Mouse (Mus musculus) layer of hippocampus, adult 11-12 months (tissue): ENCODE results near the gene Rab11fip5.

Experiments
- DNase-seq: peaks from one replicate; pipeline ENCODE4 v3.0.0; 2022; ENCODE audit warnings: low spot score

The Rab11fip5 gene

DNA sequence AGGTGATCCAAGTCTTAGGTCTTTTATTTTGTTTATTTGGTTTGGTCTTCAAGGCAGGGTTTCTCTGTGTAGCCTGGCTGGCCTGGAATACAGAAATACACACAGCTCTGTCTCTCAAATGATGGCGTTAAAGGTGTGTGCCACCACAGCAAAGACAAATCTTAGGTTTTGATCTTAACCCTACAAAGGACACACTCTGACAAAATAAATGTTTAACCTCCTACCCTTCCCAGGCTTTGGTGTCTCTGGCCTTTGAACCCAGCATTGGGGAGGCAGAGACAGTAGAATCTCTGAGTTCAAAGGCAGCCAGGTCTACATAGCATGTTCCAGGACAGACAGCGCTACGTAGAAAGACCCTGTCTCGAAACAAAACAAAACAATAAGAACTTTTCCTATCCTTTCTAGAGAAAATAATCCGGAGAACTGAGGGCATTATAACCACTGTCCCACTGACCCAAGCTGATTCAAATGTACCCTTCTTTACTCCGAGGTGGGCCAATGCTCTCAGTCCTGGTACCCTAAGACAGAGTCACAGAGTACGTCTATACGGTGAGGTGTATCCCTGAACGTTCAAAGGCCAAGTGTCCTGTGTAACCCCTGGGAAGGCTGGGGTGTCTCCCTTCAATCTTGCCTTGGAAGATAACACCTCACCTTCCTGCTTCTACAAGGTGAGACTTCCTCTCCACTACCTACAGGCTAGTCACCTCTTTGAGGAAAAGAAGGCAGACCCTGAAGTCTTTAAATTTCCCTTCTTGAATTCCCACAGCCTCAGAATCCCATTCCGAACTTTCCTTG is 1.2 kb downstream of the Rab11fip5 start:
- no peak for DNase-seq

DNA sequence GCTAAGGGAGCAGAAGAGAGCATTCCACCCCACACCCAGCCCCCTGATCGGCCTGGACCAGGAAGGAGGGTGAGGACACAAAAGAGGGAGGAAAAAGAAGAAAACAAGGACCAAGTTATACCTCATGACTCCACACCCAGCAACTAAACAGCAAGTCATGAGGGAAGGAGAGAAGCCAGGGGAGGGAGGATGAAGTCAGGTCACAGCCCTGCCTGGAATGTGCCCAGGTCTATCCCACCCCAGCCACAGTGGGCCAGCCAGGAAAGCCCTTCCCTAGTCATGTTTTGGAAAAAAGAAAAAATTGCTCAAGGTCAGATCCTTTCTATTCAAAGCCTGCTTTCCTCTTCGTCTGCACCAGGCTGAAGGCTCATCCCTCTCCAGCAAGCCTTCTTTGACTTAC is 1.9 kb downstream of the Rab11fip5 start:
- DNase-seq: no peak

DNA sequence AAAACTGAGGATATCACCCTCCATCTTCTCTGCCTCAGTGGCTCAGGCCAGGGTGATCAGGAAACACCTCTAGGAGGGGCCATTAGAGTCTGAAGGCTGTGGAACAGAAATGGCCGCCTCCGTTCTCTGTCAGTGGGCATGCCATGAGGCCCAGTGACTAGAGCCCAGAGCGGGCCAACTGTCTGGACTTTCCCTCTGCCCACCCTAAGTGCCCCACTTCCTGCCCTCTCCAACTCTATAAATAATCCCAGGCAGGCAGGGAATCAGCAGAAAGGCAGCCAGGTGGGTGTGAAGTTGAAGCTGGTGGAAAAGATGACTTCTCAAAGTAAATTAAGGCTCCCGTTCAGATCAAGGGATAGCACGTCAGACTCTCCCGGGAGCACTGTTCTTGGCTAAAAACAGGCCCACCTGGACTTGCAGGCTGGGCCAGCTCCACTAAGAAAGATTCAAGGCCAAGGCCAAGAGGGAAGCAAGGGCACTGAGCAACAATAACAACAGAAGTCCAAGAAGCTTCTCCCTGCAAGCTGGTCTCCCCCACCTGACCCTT is 2.5 kb downstream of the Rab11fip5 start:
- DNase-seq: no peak

DNA sequence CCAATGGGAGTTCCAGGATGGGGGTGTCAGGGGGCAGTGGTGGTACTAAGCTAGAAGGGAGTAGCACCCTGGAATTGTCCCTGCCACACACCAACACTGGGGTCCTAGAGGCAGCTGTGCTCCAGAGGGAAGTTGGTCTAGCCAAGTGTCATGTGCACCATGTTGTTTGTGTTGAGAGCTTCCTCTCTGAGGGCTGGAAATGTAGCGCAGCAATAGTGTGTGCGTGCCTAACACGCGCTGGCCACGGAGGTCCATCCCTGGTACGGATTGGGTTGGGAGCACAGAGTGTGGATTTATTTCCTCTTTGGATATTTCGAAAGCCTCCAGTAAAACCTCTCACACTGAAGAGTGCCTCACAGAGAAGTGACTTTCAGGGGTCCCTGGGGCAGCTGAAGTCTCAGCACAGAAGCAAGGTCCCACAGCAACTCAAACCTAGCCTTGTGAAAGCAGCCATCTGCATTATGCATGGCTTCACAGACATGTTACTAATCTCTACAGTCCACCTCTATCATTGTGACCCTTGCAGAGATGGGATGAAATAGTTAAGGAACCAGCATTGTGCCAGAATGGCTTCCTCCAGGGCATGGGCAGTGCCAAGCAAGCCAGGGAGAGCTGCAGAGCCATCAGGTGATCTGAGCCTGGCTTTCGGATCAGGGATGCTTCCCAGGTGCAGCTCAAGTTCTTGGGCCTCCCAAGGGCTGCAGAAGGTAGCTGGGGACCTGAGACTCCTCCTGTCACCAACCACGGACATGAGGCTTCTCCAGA is 3.6 kb downstream of the Rab11fip5 start:
- DNase-seq: peak; percentile 47

DNA sequence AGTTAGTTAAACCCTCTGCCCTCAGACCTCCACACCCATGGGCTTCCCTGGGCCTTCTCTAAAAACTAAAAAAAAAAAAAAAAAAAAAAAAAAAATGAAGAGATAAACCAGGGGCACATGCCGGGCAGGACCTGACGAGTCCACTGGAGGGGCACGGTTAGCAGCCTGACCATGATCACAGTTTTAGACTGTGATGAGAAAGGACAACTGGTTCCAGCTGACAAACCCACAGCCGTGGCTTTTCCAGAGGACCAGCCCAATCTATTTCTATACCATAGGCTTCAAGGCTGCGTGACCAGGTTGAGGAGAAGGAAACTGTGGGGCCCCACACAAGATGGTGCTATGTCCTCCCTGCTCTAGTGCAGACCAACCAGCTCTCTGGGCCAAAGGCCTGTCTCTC is 4.4 kb downstream of the Rab11fip5 start:
- no peak for DNase-seq

DNA sequence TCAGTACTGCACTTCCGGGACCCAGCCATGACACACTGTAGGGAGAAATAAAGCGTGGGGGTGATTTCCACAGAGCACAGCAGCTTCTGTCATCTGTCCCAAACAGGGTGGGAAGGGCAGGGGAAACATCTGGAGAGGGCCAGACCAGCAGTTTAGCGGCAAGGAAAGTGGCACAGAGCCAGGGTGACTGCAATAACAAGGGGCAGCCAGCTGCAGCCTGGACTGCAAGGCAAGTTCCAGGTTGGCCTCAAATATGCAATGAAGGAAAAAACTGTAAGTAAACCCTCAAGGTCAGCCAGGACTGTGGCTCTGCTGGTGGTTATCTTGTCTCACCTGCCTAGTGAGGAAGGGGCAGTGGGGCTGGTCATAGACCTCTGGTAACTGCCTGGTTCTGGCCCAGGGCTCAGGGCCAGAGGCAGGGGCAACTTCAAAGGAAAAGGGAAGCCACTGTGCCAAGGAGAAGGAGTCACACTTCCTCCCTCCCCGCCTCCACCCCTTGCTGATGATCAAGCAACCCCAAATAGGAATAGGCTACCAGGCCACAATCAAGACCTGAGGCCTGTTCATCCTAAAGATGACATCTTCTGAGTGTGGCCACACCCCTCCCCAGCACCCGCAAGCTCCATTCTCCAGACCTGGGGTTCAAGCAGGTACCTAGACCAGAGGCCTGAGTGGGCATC is 5.1 kb downstream of the Rab11fip5 start:
- DNase-seq: peak; percentile 63

DNA sequence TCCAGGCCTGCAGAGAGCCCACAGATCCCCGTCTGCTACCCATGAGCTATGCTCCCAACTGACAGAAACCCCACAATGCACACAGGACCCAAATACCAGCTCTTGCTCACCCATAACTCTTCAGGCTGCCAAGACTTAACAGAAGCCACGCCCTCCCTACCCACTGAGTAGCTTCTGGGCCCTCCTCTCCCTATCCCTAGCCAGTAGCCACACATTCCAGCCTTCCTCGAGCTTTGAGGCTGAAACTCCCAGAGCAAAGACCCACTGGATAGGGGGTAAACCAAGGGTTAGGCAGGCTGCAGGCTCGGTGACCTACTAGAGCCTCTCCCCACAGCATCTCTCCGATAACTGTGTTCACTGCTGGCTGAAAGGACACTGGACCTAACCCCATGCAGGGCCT is 5.7 kb downstream of the Rab11fip5 start:
- DNase-seq: no peak

DNA sequence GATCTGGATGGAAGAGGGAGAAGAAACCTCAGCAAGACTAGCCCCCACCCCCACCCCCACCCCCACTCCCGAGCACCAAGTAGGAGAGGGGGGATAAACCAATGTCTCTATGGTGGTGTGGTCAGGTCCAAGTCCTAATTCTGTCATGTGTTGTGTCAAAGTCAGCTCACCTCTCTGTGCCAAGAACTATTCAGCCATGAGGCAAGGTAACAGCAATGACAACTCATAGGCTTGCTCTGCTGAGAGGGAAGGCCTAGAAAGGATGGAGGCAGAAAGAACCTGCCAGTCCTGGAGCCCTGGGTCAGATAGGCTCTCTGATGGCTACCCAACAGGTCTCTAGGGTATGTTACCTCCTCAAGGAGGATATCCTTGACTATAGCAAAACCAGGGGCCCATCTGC is 6.3 kb downstream of the Rab11fip5 start:
- no peak for DNase-seq

DNA sequence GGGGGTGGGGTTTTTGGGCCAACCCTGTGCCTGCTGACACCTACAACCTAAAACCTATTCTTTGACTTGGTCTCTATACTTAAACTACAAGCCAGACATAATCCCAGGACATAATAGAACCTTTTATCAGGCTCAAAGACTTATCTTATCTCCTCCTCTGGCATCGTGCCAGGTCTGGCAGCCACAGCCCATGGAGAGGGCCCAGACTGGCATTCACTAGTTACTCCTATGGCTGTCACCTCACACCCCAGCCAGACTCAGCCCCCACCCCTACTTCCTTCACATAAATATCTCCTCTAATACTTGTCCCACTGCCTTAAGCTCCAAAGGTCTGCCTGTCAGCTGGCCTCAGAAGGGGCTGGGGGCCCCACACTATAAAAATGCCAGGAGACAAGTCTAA is 8.0 kb downstream of the Rab11fip5 start:
- no peak for DNase-seq

DNA sequence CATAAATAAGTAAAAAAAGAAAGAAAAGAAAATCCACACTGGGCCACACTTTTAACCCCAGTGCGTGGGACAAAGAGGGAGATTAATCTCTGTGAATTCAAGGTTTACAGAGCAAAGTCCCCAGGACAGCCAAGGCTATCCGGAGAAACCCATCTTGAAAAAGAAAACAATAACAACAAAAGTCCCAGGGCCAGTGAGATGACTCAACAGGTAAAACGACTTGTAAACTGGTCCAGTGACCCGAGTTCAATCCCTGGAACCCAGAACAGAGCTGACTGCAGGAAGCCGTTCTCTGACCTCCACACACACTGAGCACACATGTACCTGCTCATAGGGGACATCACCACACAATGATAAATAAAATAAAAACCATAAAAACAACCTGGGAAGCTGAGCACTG is 10.0 kb downstream of the Rab11fip5 start:
- no peak for DNase-seq

DNA sequence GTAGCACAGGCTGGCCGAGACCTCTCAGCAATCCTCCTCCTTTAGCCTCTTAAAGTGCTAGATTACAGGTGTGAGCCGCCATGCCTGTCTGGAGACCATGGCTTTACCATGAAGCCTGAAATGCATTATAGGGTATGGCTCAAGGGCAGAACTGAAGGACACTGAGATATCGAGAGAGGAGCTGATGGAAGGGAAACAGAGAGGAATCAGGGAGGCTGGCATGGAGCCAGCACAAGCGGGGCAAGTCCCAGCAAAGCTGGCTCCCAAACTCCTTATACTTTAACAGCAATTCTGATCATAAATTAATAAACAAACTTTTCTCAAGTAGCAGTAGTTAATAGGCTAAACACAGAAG is 10.6 kb downstream of the Rab11fip5 start:
- no peak for DNase-seq

DNA sequence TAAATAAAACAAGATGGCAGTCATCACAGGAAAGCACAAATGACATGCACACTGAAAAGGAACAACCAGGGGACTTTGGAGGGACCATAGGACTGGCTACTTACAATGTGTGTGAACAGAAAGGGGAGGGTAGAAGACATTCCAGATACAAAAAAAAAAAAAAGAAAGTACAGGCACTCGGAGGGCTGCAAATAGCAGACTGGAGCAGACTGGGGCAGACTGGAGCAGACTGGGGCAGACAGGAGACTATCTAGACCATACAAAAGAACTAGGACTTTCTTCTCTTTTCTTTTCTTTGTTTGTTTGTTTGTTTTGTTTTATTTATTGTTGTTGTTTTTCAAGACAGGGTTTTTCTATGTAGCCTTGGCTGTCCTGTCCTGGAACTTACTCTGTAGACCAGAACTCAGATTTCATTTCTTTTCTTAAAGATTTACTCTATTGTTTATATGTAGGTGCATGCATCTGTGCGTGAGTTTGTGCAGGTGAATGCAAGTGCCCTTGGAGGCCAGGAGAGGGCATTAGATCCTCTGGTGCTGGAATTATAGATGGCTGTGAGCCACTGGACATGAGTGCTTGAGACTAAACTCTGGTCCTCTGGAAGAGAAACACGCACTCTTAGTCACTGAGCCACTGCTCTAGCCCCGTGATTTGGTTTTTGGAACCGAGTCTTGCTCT is 11.1 kb downstream of the Rab11fip5 start:
- no peak for DNase-seq

DNA sequence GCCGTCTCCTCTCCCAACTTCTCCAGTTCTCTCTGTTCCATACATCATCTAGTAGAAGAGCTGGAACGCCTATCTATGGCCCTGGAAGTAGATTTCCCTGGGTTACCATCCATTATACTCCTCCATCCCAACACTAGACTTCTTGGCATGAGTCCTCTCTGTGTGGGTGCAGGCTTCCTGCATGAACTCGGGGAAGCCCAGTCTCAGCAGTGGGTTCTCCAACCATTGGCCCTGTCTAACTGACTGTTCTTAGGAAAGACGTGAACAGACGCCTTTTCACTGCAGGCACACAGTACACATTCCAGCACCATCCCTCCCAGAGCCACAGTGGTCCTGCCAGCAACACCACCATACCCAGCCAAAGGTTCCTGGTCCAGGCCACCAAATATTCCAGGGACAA is 11.8 kb downstream of the Rab11fip5 start:
- no peak for DNase-seq

DNA sequence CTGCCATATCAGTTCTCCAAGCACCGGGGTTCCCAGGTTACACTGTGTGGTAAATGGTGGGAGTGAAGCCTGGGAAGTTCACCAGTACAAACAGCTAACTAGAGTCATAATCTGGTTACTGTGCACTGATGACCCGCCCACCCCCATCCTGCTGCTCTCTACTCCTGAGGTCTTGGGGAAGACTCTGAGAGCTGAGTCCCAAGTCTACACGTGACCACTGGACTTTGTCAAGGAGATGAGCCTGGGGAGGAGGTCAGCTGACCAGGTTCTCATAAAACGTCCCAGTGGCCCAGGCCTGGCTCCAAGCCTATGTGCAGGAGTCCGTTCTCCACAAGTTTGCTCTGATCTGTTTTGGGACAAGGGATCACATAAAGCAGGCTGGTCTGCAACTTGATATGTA is 14.1 kb downstream of the Rab11fip5 start:
- no peak for DNase-seq

DNA sequence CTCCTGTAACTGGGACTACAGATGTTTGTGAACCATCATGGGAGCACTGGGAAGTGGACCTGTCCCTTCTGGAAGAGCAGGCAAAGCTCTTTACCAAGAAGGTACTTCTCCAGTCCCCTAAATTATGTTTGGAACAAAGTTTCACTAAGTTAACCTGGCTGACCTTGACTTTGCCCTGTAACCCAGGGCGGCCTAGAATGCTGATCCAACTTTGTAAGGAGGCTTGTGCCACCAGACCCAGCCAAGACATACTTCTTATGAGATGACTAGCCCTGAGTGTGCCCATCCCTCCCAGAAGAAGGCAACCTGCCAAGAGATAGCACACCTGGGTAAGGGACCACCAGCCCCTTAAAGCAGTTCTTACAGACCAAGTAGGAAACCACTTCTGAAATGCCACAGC is 15.6 kb downstream of the Rab11fip5 start:
- no peak for DNase-seq

DNA sequence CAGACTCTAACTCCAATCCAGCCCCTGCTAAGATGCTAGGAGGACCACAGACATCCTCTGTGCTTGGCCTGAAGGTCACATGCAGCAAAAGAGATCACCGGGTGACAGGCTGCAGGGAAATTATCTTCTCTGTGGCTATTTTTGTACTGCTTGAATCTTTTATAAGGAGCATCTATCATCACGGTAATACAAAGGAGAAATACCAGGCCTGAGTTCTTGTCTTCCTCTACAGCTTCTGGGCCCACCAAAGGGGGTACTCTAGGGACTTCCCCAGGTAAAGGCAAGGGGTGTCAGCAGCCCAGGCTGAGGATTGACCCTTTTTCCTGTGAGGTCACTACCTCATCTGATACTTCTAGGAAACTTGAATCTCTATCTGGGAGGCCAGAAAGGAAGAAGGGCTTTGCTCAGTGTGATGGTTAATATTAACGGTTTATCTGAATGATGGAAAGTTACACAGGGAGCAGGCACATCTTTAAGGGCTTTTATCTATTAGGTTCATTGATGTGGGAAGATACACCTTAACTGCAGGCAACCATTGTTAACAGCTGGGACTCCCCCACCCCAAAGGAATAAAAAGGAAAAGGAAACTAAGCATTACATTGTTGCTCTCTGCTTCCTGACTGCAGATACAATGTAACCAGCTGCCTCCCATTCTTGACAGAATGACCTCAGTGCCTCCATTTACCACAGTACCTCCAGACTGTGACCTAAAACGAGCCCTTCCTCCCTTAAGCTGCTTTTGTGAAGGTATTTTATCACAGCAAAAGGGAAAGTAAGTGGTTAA is 17.6 kb downstream of the Rab11fip5 start:
- DNase-seq: no peak

DNA sequence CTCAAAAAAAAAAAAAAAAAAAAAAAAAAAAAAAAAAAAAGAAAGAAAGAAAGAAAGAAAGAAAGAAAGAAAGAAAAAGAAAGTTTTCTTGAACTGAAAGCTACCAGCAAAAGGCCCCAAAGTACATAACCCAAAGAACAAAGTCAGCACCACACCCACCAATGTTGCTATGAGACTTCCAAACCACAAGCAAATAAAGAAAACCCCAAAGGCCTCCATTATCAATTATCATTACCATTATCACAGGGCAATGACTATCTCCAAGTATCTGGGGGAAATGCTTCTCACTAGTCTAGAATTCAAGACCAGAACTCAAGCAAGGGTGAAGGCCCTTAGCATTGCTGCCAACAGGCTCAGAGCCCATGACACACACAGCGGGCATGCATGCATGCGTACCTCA is 18.7 kb downstream of the Rab11fip5 start:
- no peak for DNase-seq

DNA sequence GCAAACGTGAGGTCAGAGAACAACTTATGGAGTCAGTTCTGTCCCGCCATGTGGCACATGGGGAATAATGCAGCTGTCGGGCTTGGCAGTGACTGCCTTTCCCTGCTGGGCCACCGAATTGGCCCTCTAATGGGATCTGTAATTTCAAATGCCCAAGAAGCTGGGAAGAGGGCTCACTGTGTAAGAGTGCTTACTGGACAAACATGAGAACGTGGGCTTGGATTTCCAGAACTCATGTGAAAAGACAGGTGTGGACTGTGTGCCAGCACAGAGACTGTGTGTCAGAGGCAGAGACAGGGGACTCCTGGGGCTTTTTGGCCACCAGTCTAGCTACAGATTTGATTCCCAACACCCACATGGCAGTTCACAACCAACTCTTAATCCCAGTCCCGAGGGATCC is 19.7 kb downstream of the Rab11fip5 start:
- no peak for DNase-seq

DNA sequence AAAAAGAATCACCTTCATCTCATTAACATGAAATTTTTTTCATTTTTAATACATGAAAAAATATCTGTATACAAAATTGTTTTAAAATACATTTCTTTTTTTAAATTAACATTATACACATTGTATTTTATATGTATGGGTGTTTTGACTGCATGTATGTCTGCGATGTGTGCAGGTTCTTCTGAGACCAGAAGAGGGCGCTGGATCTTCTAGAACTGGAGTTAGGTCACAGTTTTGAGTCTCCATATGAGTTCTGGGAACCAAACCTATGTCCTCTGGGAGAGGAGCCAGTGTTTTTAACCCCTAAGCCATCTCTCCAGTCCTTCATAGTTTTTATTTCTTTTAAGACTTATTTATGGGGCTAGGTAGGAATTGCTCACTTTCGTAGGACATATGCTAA is 20.7 kb downstream of the Rab11fip5 start:
- no peak for DNase-seq

DNA sequence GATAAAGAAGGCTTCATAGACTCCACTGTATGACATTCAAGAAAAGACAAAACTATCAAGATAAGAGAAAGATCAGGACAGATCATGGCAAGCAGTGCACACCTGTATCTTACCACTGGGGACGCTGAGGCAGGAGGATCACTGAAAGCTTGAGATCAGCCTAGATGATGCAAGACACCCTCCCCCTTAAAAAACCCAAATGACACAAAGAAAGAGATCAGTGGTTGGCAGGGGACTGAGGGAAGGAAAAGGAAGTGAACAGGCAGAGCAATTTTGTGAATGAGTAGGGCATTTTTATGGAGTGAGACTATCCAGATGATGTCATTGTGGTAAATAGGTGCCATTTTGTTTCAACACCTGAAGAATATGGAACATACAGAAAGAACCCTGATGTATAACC is 24.3 kb downstream of the Rab11fip5 start:
- DNase-seq: no peak

DNA sequence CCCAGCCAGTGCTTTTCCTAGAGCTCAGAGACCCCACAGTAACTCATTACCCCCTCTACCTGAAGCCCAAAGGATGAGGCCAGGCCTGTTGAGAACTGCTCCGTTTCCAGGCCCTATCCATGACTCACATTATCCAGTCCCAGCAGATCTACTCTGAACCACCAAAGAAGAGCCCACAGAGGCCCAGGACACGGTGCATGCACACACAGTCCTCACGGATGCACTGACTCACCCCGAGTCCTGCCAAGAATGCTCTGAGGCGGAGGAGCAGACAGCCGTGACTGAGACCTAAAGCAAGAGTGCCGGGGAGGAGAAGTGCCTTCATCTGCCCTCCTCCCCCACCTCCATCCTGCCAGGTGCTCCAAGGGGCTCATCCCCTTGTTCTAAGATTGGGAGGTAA is 25.2 kb downstream of the Rab11fip5 start:
- no peak for DNase-seq

DNA sequence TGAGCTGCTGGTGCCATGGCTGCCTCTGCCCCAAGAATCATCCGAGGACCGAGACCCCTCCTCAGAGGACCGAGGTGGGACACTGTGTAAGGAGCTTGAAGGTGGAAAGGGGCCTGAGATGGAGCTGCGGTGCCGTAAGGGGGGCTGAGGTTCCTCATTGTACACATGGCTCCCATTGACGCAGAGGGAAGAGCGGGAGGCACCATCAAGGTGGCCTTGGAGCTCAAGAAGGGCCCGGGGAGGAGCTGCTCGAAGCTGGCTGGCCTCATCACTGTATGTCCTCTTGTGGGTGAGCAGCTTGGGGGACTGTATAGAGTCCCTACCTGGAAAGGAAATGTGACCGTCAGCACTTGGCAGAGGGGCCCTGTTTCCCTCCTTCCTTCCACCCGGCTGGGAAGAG is 26.3 kb downstream of the Rab11fip5 start:
- DNase-seq: no peak
